Mouse (Mus musculus): ENCODE measurements around the gene Fam32a.

Fam32a gene

GRCm38 (mm10) chr8:72272361-72272760 lies 52.8 kb downstream of the Fam32a start:
- CTCF ChIA-PET = interaction anchor here (0.9 kb wide), 1 partner anchor 30 kb away, joined by 4 read pairs; no protein-coding TSS in a partner anchor

GRCm38 (mm10) chr8:72273111-72273770 lies 53.7 kb downstream of the Fam32a start:
- CTCF ChIA-PET = interaction anchor here (0.5 to 1.5 kb wide), 3 partner anchors 16 to 57 kb away, joined by 4 to 6 read pairs (median 4); no protein-coding TSS in a partner anchor

GRCm38 (mm10) chr8:72273807-72274206 lies 54.3 kb downstream of the Fam32a start:
- CTCF ChIA-PET = interaction anchor here (0.5 to 1.5 kb wide), 3 partner anchors 15 to 814 kb away, joined by 3 to 6 read pairs (median 4); no protein-coding TSS in a partner anchor
